Mouse (Mus musculus) C2C12 (cell line): ENCODE data around the gene Dexi. TPM values are rescaled to one million over a fixed set of nuclear protein-coding genes. Genes with fewer than 3 reads are reported as not detected.

Experiments
- H3K27me3 ChIP-seq: one replicate; pipeline ENCODE4 v1.6.1; 2011; ENCODE audit not compliant: control insufficient read depth, insufficient read depth, insufficient read length
- H3K36me3 ChIP-seq: one replicate; pipeline ENCODE4 v1.6.1; 2011; ENCODE audit not compliant: control insufficient read depth, insufficient read depth
- H3K4me3 ChIP-seq: one replicate; pipeline ENCODE4 v1.5.1; 2011; ENCODE audit warnings: mild to moderate bottlenecking, control low read depth; ENCODE audit not compliant: poor library complexity, insufficient read depth, severe bottlenecking
- H3K79me2 ChIP-seq: one replicate; pipeline ENCODE4 v1.6.1; 2011; ENCODE audit not compliant: control insufficient read depth, insufficient read depth
- H3K79me3 ChIP-seq: one replicate; pipeline ENCODE4 v1.6.1; 2011; ENCODE audit warnings: low read depth, control low read depth
- H3ac ChIP-seq: one replicate; pipeline ENCODE3; 2011; ENCODE audit warnings: low read depth; ENCODE audit not compliant: control insufficient read depth, insufficient read length
- CEBPB ChIP-seq: IDR thresholded peaks from one replicate; pipeline ENCODE4 v1.6.1; 2011; ENCODE audit warnings: low read depth, mild to moderate bottlenecking, control low read depth, moderate library complexity
- CTCF ChIP-seq: IDR thresholded peaks from one replicate; pipeline ENCODE4 v1.5.1; 2011; ENCODE audit not compliant: control insufficient read depth, insufficient read depth, insufficient read length
- FOSL1 ChIP-seq: IDR thresholded peaks from one replicate; pipeline ENCODE4 v1.8.0; 2011; ENCODE audit warnings: mild to moderate bottlenecking, low read length; ENCODE audit not compliant: poor library complexity, insufficient read depth, severe bottlenecking
- MAX ChIP-seq: IDR thresholded peaks from one replicate; pipeline ENCODE4 v1.6.1; 2011; ENCODE audit warnings: mild to moderate bottlenecking, control low read depth
- MYOD1 ChIP-seq: IDR thresholded peaks from one replicate; pipeline ENCODE4 v1.6.1; 2011; ENCODE audit warnings: low read depth; ENCODE audit not compliant: control insufficient read depth, insufficient read length
- MYOG ChIP-seq: IDR thresholded peaks from one replicate; pipeline ENCODE4 v1.6.1; 2011; ENCODE audit not compliant: control insufficient read depth, insufficient read length; ENCODE audit errors: extremely low read depth
- USF1 ChIP-seq: IDR thresholded peaks from one replicate; pipeline ENCODE4 v1.6.1; 2011; ENCODE audit warnings: low read depth, mild to moderate bottlenecking, control low read depth, moderate library complexity
- polyA plus RNA-seq: library from polyadenylated mRNA; unstranded; fragments of >200 nt; fragmentation: generic; extraction: Trizol; gene quantifications from one replicate; pipeline ENCODE4 v1.2.1, GENCODE M21; 2012; ENCODE audit warnings: missing spikeins

Gene Dexi
- polyA plus RNA-seq, 1 experiment: 17.1 TPM

DNA sequence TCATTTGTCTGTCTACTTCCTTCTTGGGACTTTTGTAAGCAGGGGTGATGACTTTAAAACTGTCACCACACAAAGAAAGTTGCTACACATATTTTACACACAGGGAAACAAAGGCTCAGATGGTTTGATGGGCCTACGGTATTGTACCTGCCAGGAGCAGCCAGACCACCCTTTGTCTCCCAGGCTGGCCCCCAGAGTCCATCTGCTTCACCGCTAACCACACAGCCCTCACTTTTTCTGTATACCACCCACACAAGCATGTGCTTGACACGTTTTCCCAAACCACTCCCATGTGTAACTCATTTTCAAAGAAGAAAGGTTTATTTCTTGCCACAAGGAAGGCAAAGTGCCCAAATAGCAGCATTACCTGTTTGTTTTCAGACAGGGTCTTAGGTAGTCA lies 55.9 kb downstream of the Dexi start:
- Histone ChIP-seq H3K27me3 (peaks cover 48% of the 10 kb centered on the region), H3K79me2 (no peaks in the 10 kb centered on the region), H3K4me3 (no peak overlapping the region), H3ac (no peak overlapping the region), H3K79me3 (no peaks in the 10 kb centered on the region), H3K36me3 (no peaks in the 10 kb centered on the region)
- no peak for TF ChIP-seq MAX
- no peak for TF ChIP-seq MYOG
- TF ChIP-seq CEBPB: no peak
- TF ChIP-seq CTCF: no peak
- TF ChIP-seq USF1: no peak
- TF ChIP-seq MYOD1: no peak

GRCm38 (mm10) chr16:10482343-10482742 lies 60.5 kb downstream of the Dexi start:
- TF ChIP-seq MAX: no peak
- H3K4me3 ChIP-seq: no peak overlapping the region
- H3K79me2 ChIP-seq: no peaks in the 10 kb centered on the region
- no peaks in the 10 kb centered on the region for H3K79me3 ChIP-seq
- H3ac ChIP-seq: no peak overlapping the region
- no peaks in the 10 kb centered on the region for H3K36me3 ChIP-seq
- peaks cover 51% of the 10 kb centered on the region for H3K27me3 ChIP-seq

GRCm38 (mm10) chr16:10479857-10480256 lies 63.0 kb downstream of the Dexi start, which contains the start of gene Ciita:
TSS of gene Ciita (plus strand) at chr16:10480059.
- H3ac ChIP-seq: no peak within 1 kb of the TSS
- H3K4me3 ChIP-seq: no peak within 1 kb of the TSS
- H3K79me2 ChIP-seq: no peaks in the 10 kb centered on the region
- H3K79me3 ChIP-seq: no peaks in the 10 kb centered on the region
- TF ChIP-seq CTCF (no peak), MYOG (no peak), USF1 (no peak), CEBPB (no peak), FOSL1 (no peak), MYOD1 (no peak), MAX (no peak)
- H3K27me3 ChIP-seq: peaks cover 54% of the 10 kb centered on the region
- H3K36me3 ChIP-seq: no peaks in the 10 kb centered on the region

DNA sequence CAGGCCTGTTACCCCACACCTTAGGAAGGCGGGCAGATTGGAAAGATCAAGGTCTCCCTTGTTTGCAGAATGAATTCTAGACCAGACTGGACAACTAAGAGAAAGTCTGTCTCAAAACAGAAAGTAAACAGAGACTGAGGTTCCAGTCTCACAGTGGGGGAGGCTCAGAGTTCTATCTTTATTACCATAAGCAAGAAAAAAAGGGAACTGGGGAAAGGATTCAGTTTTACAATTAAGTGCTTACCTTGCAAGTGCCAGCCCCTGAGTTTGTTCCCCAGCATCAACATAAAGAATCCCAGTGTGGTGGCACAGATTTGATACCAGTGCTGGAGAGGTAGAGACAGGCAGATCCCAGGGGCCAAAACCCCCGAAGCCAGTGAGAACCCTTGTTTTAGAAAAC lies 66.9 kb downstream of the Dexi start:
- Histone ChIP-seq H3ac (no peak overlapping the region), H3K27me3 (peaks cover 37% of the 10 kb centered on the region)

DNA sequence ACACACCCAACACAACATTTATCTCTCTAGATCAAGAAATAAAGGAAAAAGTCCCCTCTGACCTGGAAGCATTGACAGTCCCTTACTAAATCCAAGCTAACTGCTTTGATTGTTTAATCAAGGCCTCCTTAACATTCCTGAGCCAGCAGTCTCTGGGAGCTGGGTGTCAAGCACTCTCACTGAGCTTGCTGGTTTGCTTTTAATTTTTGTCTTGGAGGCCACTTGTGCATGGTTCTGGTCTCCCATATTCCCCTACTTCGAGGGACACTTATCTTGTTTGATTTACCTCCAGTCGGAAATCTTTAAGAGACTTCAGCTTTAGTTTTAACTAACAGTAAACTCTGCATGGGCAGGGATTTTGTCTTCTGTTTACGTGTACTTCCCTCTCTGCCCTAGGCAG lies 67.9 kb downstream of the Dexi start:
- Histone ChIP-seq H3K27me3 (peaks cover 30% of the 10 kb centered on the region), H3ac (no peak overlapping the region), H3K79me2 (no peaks in the 10 kb centered on the region), H3K36me3 (no peaks in the 10 kb centered on the region), H3K4me3 (no peak overlapping the region), H3K79me3 (no peaks in the 10 kb centered on the region)
- no peak for TF ChIP-seq CEBPB
- TF ChIP-seq MYOD1: no peak
- no peak for TF ChIP-seq MAX
- no peak for TF ChIP-seq CTCF
- no peak for TF ChIP-seq FOSL1
- no peak for TF ChIP-seq USF1
- no peak for TF ChIP-seq MYOG

More for the DNA sequence above, 66.9 kb downstream of the Dexi start:
- H3K36me3 ChIP-seq: no peaks in the 10 kb centered on the region
- H3K79me3 ChIP-seq: no peaks in the 10 kb centered on the region
- H3K79me2 ChIP-seq: no peaks in the 10 kb centered on the region
- H3K4me3 ChIP-seq: no peak overlapping the region
- no peak for TF ChIP-seq CEBPB
- TF ChIP-seq MYOG: no peak
- TF ChIP-seq USF1: no peak
- TF ChIP-seq MAX: no peak
- no peak for TF ChIP-seq FOSL1
- no peak for TF ChIP-seq CTCF
- no peak for TF ChIP-seq MYOD1

- Histone ChIP-seq H3K36me3 (no peaks in the 10 kb centered on the region), H3K79me2 (no peaks in the 10 kb centered on the region), H3K27me3 (peaks cover 14% of the 10 kb centered on the region), H3ac (no peak overlapping the region), H3K4me3 (no peak overlapping the region), H3K79me3 (no peaks in the 10 kb centered on the region)
- no peak for TF ChIP-seq MAX
- TF ChIP-seq MYOG: no peak
- no peak for TF ChIP-seq USF1
- no peak for TF ChIP-seq CTCF
- TF ChIP-seq CEBPB: no peak
- no peak for TF ChIP-seq FOSL1
- TF ChIP-seq MYOD1: no peak
Observed at GRCm38 (mm10) chr16:10471950-10472349, 70.9 kb downstream of the Dexi start.
